Mouse (Mus musculus) R1 (cell line): Measurements from ENCODE around the gene Sirpa.
A peak's percentile ranks its signal among the peaks of the same experiment; 100 is the strongest.

Experiments used
- DNase-seq: peaks from one replicate; pipeline ENCODE4 v3.0.0-alpha.2; 2018; ENCODE audit warnings: low read depth, low spot score

Sirpa gene

DNA sequence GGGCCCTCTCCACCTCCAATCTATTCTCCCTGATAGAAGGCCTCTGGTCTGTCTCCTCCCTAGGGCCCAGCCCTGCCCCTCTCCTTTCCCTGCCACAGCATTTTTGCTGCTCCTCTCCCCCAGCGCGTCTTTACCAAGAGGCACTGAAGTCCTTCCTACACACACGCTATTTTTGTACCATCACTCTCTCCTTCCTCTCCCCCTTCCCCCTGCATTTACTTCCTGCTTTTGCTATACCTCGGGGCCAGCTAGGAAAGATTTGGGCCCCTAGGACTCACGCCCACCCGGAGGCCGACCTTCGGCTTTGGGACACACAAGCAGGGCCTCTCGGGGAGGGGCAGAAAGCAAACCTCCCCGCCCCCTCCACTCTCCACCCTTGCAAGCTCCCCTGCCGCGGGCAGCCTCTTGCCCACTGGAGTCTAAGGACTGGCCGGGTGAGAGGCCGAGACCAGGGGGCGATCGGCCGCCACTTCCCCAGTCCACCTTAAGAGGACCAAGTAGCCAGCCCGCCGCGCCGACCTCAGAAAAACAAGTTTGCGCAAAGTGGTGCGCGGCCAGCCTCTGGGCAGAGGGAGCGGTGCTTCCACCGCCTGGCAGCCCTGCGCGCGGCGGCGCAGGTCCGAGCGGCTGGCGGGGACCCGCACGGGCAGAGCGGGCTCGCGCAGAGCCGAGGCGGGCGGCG, at the start of gene Sirpa:
Gene Sirpa (plus strand): TSS at position 377 of the 682 bp plus-strand sequence.
- DNase-seq = peak; percentile 84

DNA sequence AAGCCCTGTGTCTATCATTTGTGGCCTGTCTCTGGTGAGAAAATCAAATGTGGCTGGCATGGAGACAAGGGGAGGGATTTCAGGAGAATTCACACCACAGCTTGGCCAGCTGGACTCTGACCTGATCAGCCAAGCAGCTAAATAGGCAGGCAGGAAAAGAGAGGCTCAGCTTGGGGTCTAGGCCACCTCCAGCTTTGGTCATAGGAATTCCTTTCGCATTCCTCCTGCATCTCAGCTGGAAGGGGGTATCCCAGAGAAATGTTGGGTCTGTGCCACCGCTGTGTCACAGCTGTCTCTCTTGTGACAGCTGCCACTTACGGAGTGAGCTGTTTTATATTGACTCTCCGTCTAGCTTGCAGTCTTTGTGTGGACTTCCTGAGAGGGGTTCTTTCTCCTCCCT, 48.2 kb upstream of the Sirpa start:
- DNase-seq = no peak

DNA sequence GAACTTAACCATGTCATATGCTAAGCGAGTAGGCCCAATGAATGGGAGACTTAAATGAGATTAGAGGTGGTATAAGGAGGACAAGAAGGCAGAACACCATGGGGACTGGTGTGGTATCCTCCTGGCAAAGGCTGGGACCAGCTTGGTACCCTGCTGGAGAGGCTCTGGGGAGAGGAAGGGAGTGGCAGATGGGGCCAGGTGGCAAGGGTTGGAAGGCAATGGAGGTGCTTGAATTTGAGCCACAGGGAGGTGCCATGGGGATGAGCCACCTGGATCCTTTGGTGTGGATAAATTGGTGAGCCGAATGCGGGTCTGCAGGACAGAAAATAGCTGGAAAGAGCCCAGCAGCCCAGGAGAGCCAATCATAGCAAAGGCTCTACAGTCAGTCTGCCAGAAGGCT, 47.7 kb upstream of the Sirpa start:
- DNase-seq = no peak

DNA sequence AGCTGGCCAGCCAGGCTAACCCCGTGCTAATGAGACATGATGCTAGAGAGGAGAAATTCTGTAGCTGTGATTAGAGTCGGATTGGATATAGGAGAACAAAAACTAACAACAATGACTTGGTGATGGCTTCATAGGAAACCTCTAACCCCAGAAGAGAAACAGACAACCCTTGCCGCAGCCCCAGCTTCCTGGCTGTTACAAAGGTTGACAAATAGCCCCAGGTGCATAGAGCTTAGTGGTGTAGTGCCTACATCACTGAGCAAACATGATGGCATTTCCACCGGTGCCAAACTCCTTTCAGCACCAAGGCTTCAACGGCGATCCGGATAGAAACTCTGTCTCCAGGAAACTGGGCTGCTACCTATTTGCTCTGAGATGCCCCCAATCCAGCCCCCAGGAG, 47.0 kb upstream of the Sirpa start:
- DNase-seq = no peak

DNA sequence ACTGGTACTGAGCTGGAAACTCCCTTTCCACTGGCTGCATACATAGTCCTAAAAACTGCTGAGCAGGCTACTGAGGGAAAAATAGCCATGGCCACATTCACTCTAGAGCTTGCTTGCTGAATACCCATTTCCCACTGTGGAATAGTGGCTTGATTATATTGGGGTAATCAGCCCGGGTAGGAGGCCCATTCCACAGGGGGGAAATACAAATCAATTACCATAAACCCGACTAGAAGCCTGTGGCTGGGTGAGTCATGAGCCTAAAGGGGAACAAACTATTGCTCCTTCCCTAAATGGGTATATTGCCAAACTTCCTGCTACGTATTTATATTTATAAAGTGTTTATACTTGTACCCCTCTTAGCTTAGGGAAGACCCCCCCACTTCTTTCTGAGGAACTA, 45.9 kb upstream of the Sirpa start:
- no peak for DNase-seq

DNA sequence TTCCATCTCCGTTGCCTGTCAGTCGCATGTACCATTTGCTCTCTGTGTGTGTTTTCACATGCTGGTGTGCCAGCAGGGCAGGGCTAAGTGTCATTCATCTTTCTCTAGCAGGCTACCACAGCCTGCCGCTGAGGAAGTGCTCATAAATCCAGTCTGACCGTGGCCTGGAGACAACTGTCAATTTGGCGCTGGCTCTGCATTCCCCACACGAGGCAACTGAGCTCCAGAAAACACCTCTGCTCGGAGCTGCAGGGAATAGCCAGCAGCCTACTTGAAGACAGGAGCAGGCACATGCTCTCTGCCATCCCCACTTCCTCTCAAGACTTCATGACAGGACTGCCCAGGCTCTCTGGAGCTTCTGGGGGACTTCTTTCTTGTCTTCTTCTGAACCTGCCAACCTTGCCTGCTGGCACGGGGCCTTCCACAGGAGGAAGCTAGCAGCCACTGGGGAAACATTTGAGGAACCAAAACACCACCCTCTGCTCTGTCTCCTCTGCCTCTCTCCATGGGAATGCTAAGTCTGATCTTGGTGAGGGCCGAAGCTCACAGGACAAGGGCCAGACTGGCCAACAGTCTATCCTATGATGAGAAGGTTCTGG, 43.0 kb upstream of the Sirpa start:
- no peak for DNase-seq

DNA sequence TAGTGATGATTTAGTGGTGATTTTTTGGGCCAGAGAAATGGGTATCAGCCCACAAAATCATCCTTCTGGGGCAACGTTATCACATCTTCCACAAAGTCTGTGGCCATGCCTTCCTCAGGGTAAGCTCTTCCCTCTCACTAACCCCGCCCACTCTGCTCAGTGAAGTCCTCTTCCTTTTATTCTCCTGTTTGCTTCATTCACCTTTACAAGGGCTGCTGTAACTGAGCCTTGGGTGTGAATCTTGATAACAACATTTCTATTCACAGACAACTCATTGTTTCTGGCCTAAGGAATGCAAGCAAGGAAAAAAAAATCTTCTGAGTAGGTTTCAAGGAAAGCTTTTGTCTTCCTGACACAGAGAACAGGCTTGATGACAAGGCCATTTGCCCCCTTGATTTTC, 41.9 kb upstream of the Sirpa start:
- DNase-seq = peak; percentile 52

DNA sequence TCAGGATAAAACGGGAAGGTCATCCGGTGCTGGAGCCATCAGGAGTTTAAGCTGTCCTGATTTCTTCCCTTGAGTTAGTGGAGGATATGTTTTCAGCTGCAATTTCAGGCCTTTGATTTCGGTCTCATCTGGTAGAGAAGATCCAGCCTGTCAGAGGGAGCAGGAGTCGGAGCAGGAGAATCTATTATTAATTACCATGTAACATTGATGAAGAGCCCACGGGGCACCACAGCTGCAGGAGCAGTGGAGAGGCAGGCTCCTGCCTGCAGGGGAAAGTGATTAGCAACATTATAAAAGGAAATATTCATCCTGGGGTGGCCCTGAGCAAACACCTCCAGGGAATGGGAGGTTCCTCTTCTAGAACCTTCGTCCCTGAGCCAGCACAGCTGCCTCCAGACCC, 36.6 kb upstream of the Sirpa start:
- DNase-seq = no peak

DNA sequence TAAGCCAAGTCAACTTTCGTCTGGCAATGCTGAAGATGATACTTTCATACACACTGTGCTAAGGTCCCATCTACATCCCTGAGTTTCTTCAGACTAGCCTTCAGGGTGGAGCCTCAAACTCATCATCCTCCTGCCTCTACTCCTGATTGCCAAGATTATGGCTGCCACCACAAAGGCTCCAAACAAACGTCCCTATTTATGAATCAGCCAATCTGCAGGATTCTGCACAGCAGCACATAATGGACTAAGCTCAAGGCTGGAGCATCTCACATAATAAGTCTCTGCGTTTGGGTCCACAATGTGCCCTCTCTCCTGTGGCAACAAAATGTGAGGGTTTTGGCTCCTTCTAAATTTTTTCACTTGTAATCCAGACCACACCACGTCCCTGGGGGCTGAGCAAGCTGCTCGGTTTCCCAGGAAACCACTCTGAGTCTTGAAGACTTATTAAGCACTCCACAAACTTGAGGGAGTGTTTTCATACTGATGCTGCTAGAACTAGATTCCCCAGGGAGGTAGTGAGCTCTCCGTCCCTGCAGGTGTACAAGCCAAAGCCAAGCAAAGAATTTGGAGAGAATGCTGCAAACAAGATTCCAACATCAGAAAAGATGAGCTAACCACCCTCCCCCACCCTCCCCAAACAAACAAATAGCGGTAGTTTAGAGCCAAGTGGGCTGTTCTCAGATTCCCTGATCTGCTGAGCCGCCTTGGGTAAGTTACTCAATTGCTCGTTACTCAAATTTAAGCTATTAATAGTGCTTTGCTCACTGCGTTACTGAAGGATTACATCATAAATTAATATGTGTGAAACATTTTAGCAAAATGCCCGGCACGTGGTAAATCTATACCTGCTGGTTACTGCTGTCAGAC, 34.4 kb upstream of the Sirpa start:
- DNase-seq = no peak

DNA sequence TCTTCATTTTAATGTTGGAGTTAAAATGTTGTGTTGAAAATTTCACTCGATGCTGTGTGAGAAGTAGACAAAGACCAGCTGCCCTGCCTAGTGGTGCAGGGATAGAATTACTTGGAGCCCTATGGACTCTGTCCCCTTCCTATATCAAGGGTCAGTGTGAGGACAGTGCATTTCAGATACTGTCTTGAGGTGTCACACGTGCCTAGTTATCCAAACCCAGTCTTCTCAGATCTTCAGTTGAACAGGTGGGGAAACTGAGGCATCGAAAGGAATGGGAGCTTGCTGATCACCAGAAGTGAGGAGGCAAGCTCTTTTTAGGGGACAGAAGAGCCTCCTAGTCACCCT, 33.8 kb upstream of the Sirpa start:
- no peak for DNase-seq

DNA sequence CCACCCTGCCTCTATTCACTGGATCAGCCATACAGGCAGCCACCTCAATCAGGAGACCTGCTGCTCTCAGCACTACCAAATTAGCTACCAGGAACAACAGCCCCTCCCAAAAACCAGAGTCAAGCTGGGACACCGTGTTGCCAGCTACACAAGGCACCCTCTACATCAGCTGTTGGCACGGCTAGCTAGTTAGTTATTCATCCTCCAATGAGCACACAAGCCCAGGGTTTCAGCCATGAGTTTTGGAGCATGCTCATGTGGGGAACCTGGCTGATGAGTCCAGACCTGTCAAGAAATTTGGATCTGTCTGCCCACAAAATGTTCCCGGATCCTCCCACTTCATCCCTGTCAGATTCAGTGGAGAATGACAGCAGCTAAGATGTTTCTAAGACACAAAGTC, 30.8 kb upstream of the Sirpa start:
- no peak for DNase-seq

DNA sequence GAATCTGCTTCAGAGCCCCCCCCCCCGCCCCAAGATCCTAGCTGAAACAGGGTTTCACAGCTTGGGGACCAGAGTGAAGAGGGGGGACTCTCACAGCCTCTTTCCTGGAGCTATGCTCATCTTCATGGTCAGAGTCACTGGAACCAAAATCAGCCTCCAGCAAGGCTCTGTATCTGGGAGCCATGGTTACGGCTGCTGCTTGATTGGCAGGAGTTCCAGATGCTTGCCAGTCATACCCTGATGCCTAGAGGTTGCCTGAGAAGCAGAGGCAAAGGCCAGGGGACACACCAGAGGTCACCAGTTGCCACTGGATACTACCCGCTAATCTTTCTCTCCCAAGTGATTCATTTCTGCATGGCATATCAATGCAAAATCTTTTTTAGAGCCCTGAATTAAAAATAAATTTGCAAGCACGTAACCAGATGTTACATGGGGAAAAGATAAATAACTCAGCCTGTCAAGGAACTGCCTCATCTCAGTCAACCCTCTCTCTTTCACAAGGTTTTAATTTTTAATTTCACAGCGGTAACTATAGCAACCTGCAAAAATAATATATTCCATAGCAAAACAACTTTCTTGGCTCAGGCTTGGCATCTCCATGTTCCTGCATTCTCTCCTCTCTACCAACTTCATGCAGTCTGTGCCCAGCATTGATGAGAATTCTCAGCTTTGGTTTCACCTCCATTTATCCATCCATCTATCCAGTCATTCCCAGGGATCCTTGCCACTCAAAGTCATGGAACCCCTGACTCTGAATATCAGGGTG, 28.5 kb upstream of the Sirpa start:
- no peak for DNase-seq

DNA sequence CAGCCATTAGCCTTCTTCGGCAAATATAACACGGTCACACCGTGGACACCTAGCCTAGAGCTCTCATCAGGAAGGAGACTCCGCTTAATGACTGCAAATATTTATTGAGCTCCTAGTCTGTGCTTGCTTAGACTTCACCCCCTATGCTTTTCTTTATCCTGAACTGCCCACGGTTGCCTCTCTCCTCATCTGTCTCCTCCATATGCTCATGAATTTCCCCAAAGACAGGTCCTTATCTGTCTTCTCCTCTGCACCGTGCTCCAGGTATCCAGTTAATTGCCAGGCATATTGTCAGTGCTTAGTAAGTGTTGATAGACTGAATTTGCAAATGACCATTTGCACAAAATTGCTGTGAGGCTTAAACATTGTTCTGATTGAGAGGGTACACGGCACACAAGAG, 23.5 kb upstream of the Sirpa start:
- no peak for DNase-seq

DNA sequence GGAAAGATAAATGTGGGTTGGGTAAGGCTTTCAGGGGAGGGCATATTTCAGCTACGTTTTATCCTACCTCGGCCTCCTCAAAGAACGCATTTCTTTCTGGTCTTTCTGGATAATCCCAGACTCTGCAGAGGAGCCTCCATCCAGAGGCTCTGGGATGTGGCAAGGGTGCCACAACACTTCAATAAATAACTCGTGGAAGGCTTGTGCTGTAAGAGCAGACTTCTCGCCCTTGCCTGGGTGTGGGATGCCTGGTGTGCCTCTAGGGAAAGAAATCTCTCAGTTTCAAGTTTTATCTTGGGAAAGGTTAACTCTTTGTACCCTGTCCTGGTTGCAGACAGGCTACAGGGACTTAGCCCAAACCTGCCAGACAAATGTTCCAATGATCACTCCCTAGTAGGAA, 23.1 kb upstream of the Sirpa start:
- DNase-seq = no peak

DNA sequence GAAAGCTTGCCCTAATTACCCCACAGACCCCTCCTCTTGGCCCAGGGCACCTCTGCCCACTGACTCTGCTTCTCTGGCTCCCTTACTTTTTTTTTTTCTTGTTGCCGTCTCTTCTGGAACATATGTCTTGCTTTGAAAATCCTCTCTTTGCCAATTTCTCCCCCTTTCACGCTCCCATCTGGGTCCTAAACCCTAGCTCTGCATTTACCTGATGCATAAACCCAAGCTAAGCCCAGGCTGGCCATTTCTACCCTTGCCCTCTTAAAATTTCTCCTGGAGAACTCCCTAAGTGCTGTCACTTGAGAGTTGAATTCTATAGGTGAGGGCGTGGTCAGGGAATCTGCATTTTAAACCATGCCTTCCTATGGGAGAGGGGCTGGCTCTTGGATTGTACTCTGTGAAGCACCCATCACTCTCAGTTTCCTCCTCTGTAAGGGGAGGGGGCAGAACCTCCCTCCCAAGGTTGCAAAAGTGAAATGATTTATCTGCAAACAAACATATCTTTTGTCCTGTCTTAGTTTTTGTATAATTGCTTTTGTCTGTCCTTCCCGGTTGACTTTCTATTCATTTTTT, 18.8 kb upstream of the Sirpa start:
- peak; percentile 34 for DNase-seq

DNA sequence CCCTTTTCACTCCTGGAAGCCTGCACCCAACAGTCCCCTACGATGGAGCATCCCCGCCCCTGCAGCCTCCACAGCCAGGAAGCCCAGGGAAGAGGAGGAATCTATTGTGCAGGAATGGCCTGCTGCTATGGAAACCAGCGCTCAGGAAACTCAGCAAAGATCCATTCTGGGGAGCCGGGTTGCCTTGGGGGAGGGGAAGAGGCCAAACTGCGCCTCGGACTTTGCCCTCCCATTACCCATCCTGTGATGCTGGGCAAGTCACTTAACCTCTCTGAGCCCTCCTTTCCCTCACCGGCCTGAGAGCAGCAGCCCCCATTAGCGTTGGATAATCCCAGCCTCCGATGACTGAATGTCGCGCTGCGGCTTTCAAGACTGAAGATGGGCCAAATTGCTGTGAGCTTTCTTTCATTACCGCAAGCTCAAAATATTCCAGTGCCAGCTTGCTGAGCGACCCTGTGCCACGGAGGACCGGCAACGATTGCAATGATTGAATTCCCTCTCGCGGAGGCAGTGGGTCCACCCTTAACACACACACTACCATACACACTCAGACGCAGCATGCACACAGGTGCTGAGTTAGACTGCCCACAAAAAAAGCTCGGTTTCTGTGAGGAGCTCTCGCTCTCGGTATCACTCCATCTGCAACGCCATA, 18.1 kb upstream of the Sirpa start:
- peak; percentile 87 for DNase-seq

DNA sequence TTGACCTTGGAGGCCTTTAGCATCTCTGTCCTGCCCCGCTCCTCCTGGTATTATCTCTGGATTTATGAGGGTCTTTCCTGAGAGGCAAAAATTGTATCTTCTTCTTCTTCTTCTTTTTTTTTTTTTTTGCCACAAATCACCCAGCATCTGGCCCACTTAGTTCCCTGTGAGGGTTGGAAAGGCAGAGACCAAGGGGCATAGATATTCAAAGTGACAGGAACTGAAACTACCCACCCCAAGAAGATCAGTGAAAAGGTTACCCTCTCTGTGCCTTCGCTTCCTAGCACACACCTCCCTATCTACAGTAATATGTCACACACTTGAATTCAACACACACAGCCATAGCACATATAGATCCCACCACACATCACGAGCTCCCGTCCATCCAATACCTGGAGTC, 17.5 kb upstream of the Sirpa start:
- no peak for DNase-seq

DNA sequence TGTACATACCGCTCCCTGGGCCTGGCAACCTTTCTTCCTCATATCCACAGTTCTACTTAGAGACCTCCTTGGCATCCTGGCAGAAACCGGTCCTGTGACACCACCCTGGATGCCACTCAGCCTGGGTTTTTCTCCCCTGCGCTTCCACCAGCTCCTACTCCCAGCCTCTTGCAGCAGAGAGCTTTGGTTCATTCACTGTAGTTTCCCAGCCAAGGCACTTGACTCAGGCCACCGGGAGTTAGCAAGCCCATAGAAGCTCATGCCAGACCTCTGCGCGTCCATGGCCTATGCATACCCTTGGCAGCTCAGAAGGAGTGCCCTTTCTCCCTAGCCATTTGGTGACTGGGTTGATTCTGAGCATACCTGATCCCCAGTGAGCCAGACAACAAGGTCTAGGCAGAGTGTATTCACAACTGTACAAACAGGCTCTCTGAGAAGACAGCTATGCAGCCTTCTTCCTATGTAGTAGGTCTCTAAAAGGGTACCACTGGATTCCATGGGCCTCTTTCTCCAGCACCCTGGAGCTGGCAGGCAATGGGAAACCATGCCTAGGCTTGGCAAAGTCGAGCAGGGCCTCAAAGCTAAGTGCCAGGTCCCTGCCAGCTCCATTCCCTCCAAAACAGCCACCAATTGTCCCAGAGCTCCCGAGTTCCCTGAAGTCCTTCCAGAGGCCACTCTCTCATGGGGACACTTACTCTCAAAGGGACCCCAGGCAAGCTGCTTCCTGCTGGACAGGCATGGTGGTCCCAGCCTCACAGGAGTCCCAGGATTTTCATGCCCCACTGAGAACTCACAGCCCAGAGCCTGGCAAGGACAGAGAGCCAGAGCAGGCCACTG, 15.8 kb upstream of the Sirpa start:
- no peak for DNase-seq

DNA sequence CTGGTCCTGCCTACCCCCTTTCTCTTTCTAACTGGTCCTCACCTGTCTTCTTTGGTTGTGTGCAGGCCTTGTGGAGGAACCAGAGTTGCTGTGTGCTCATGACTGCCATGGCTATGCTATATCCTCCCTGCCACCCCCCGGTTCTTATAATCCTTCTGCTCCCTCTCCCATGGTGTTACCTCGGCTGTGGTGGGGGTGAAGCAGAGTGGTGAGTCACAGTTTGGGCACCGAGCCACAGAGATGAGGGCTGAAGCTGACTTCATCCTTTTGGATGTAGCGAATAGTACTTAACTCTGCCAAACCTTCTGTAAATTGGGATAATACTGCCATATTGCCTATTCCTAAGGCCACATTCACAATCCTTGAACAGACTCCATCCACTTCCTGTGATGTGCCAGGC, 12.0 kb upstream of the Sirpa start:
- no peak for DNase-seq

DNA sequence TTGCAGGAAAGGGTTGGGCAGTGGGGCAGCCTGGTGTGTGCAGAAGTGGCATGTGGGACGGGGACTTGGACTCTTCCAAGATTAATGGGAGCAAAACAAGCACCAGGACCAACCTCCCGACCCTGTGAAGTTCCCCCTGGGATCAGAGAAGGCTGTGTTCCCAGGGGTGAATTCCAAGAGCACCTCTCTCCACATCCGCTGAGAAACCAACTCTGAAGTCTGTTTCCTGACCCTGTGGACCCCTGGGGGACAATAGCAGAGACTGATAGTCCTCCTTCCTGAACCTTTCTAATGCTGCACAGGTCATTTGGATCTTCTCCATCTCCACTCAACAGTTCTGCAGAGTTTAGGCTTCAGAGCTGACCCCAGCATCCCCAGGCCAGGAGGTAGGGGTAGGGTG, 10.8 kb upstream of the Sirpa start:
- DNase-seq = no peak
